Mouse (Mus musculus): ENCODE measurements around the gene Sall1. TPM values are rescaled to one million over a fixed set of nuclear protein-coding genes. Genes with fewer than 3 reads are reported as not detected.

The Sall1 gene
- total RNA-seq, 2 experiments from 2014 or later = 13.6 to 14.6 TPM

- no peak for DNase-seq (ENCODE audit: extremely low spot score in 1 of 2, low spot score in 1 of 2)
Observed at GRCm38 (mm10) chr8:89002128-89002527, 41.8 kb downstream of the Sall1 start.

DNA sequence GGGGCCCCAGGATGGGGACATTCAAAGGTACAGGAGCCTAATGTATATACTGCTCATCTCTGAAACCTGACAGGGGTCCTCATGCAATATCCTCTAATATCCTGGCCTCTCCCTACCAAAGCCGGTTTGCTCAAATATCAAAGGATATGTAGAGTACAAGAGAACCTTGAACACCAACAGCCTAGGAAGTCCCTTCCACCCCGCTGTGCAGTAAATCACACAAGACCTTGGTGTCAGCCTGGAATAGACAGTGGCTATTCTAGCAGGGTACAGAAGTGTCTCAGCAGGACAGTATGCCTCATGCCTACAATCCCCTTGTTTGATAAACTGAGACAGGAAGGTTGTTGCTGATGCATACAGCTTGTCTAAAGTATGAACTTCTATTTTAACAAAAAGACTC, 46.7 kb downstream of the Sall1 start:
- DNase-seq (ENCODE audit: extremely low spot score in 1 of 2, low spot score in 1 of 2) = no peak

DNA sequence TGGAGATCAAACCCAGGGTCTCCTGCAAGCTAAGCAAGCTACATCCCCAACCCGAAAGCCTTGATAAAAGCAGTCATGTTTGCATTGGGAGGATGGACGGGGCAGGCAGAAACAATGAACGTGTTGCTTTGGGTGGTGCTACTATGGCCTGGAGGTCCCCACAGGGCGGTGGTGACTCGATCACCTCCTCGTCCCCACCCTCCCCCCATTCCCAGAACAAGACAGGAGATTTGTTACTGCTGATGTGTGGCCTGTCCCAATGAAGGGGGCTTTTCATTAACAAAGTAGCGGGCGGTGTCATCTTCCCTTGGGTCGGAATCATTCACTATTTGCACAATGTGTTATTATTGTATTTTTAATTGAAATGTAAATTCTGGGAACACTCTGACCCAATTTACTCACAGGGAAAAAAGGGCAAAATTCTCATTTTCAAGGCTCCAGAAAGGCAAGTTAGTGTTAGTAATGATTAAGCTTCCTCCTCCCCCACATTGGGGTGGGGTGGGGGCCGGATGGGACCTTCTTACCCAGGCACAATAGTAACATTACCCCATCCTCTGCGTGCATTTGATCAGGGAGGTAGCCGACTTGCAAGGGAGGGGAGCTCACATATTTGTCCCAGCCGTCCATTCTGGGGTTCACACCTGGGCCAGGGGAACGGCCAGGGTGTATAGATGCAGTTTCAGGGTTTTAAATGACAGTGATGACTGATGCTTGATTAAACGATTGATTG, 52.0 kb downstream of the Sall1 start:
- no peak for DNase-seq (ENCODE audit: extremely low spot score in 1 of 2, low spot score in 1 of 2)

DNA sequence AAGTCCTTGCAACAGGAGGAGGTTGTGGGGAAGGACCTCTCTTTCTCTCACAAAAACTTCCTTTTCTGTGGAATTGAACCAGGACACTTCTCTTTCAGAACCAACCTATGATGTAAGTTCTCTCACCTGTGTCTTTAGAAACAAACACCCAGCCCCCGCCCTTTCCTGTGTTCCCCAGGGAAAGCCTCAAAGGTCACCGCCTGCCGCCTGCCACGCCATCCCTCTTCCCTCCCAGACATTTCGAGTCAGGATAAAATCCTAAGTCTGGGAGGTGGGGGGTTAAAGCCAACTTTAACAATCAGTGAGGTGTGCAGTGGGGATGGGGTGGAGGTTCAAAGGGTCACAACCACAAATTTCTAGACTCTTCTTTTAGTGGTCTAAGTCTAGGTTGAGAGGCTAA, 52.8 kb downstream of the Sall1 start:
- DNase-seq (ENCODE audit: extremely low spot score in 1 of 2, low spot score in 1 of 2) = no peak

- DNase-seq (ENCODE audit: extremely low spot score in 1 of 2, low spot score in 1 of 2) = no peak
Observed at GRCm38 (mm10) chr8:88989002-88989401, 55.0 kb downstream of the Sall1 start.

- no peak for DNase-seq (ENCODE audit: extremely low spot score in 1 of 2, low spot score in 1 of 2)
Observed at GRCm38 (mm10) chr8:88983468-88983867, 60.5 kb downstream of the Sall1 start.

Small RNAs within 50 kb of the gene (microRNA-seq; reads per million reads assigned to microRNA genes)
- gene Mir8110 = 0 reads per million in 2 experiments
